Mouse (Mus musculus): ENCODE results near the gene Tnrc6c.

DNA sequence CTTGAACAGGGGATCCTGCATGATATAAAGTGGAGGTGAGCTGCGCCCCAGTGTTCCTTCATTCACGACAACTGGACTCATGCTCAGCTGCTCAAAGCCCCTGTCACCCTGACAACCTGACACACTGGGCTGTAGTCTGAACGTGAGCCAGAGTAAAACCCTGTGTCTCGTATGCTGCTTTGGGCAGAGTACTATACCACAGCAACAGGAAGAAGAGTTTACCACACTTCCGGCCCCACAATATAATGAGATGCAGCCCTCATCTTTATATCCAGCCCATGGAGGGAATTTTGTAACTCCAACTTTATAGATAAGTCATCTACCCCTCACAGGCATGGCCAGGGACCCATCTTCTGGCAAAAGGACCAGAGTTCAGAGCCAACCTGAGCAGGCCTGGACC lies 123.0 kb downstream of the Tnrc6c start:
- TF ChIP-seq CTCF (IDR thresholded peaks at IDR 0.05) (no peak), POLR2A (IDR thresholded peaks at IDR 0.05; ENCODE audit: insufficient read depth, low read depth, low read length) (no peak), EP300 (IDR thresholded peaks at IDR 0.05; ENCODE audit: insufficient read depth, low read depth, low read length) (no peak)

All from heart, adult 2 months (tissue).